Mouse (Mus musculus) embryo, embryonic 10.5 days (tissue): Measurements from ENCODE around the gene Lrr1.
A peak's percentile ranks its signal among the peaks of the same experiment; 100 is the strongest.
"Not testable (repeated sequence)": the region's sequence is repeated elsewhere in the genome, so short reads cannot be mapped to it uniquely, and the experiment has no call there.

Experiments used
- DNase-seq: peaks from one replicate; pipeline ENCODE4 v3.0.0-alpha.2; 2015; ENCODE audit warnings: low spot score

The Lrr1 gene

DNA sequence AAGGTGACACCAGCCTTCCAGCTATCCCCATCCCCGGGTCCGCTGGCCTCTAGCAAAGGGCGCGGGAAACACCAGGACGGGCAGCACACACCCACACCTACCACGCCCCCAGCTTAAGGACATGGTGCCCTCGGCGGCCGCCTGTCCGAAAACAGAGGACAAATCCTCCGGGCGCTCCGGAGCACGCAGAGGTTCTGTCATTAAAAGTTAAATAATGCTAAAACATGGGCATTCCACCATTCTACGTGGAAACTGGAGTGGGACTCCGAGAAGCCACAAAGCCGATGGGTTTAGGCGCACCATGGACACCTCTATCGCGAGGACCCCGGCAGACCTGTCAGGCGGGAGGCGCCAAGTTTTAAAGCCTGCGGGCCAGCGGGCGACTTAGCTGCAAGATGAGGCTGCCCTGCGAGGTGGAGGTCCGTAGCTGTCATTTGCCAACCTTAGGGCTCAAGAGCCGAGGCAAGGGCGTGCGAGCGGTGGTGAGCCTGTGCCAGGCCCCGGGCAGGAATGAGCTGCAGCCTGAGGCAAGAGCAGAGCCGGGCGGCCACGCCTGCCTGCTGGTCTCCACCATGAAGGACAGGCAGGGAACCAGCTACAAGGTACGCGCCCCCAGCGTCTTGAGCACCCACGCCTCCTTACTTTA, at the start of gene Lrr1:
TSS of gene Lrr1 (plus strand) at position 354 of the 646 bp plus-strand sequence.
- DNase-seq = peak; percentile 89

DNA sequence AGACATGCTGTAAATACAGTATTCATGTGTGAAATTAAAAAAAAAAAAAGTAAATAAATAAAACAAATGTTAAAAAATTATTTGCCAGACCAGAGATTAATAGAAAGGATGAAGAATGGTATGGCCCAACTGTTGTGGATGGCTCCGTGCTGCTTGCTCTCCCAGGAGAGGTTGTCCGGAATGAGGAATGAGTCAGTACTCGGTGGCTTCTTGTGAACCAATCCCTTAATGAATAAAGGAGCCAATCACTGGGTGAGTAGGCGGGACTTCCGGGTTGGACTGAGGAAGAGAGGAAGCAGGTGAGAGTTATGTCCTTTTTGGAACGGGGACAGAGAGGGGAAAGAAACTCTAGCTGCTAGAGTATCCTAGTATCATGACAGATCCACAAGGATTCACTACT, 48.7 kb upstream of the Lrr1 start:
- DNase-seq = no peak

- DNase-seq = no peak
Measured at GRCm38 (mm10) chr12:69122801-69123200, 45.8 kb upstream of the Lrr1 start.

DNA sequence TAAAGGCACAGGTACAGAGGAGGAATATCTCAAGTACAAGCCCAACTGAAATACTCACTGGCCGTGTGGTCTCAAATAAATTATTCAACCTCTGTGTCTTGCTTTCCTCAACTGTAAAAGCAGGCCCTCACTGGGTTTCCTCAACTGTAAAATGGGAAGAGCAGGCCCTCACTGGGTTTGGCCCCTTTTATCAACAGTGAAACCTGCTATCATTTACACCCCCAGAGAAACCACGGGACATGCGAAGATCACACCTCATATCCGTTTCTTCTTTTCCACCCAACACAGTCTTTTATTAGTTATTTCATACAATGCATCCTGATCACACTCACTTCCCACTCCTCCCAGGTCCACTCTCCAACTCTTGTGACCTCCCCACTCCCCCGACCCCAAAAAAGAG, 43.5 kb upstream of the Lrr1 start:
- DNase-seq = no peak

- peak; percentile 25 for DNase-seq
Measured at GRCm38 (mm10) chr12:69127170-69127569, 41.4 kb upstream of the Lrr1 start.

GRCm38 (mm10) chr12:69127626-69128025, 41.0 kb upstream of the Lrr1 start:
- no peak for DNase-seq

- DNase-seq = peak; percentile 26
Measured at GRCm38 (mm10) chr12:69129634-69130310, 38.8 kb upstream of the Lrr1 start.

DNA sequence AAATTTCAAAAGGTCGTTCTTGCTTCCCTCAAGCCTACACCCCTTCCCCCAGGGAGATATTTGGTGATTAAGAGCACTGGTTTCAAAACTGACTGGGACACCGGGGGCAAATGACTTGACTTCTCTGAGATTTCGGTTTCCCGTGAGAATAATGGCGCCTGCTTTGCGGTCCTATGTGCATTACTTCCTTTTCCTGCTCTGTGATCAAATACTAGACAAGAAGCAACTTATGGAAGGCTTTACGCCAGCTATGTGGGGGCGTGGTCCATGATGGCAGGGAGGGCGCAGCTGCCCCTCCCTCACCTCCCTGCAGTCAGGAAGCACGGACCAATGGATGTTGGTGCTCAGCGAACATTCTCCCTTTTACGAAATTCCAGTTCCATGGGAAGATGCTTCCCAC, 38.1 kb upstream of the Lrr1 start:
- DNase-seq = no peak

GRCm38 (mm10) chr12:69131267-69131666, 37.3 kb upstream of the Lrr1 start:
- DNase-seq = no peak

- peak; percentile 66 for DNase-seq
Measured at GRCm38 (mm10) chr12:69131981-69132380, 36.6 kb upstream of the Lrr1 start.

- DNase-seq = no peak
Measured at GRCm38 (mm10) chr12:69139201-69139600, 29.4 kb upstream of the Lrr1 start.

GRCm38 (mm10) chr12:69139841-69140240, 28.8 kb upstream of the Lrr1 start:
- DNase-seq = no peak

- DNase-seq = no peak
Measured at GRCm38 (mm10) chr12:69143460-69143859, 25.2 kb upstream of the Lrr1 start.

GRCm38 (mm10) chr12:69147166-69147735, 21.4 kb upstream of the Lrr1 start:
- no peak for DNase-seq

- no peak for DNase-seq
Measured at GRCm38 (mm10) chr12:69150049-69150448, 18.6 kb upstream of the Lrr1 start.

DNA sequence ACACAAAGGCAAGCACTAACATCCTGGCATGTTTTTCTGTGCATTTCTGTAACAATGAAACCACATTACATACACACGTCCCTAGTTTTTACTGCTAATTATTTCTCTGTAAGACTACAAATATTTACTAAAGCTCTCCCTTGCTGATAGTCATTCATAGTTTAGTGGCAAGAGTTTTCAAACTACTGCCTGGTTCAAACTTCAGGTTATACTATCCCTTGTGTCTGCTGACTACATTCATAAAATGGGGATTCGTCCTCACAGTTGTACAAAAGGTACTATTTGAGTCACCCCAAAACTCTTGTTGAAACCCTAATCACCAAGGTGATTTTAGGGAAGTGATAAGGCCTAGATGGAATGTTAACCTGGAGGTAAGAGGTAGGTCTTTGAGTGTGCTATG, 12.7 kb upstream of the Lrr1 start:
- no peak for DNase-seq

- no peak for DNase-seq
Measured at GRCm38 (mm10) chr12:69156436-69156835, 12.2 kb upstream of the Lrr1 start.

DNA sequence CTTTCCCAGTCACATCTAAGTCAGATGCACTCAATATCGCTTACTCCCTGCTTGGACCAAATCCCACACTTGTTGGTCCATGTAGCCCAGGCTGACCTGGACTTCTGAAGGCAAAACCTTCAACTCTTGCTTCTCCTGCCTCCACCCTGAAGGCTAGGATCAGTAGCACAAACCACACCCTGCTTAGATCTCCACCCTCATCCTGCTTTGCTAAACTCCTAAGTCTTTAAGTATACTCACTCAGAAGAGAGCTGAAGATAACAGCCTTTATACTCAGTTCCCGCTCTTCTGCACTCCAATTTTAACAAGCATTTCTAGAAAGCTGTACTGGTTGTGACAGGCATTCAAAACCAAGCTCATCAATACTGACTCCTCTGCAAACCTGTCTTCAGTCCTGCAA, 11.5 kb upstream of the Lrr1 start:
- DNase-seq = no peak

- DNase-seq = peak; percentile 40
Measured at GRCm38 (mm10) chr12:69158366-69158764, 10.2 kb upstream of the Lrr1 start.

DNA sequence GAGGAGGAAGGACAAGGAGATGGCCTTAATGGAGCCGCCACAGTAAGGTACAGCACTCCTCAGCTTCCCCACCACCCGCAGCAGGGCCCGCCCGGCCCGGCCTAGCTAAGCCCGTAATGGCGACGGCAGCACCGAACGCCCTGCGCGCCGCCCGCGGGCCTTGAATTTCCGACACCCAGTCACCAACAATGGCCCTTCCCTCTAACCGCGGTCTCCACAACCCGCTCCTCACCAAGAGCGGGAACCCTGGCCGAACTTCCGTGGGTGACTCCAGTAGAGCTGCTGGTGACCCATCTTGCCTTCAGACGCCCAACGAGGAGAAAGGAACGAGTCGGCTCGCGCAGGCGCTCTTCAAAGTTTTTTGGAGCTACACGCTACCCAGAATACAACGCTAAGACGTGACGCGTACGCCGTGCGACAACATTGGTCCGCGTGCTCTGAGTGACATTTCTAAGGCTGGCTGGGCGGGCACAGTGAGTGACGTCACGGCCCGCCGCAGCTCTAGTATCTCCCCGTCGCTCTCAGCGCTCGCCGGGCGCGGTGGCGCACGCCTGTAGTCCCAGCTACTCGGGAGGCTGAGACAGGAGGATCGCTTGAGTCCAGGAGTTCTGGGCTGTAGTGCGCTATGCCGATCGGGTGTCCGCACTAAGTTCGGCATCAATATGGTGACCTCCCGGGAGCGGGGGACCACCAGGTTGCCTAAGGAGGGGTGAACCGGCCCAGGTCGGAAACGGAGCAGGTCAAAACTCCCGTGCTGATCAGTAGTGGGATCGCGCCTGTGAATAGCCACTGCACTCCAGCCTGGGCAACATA, 9.6 kb upstream of the Lrr1 start, which contains the start of gene Rps29:
TSS of gene Rps29 (minus strand) at position 422 of the 813 bp plus-strand sequence.
- peak; percentile 100 for DNase-seq

DNA sequence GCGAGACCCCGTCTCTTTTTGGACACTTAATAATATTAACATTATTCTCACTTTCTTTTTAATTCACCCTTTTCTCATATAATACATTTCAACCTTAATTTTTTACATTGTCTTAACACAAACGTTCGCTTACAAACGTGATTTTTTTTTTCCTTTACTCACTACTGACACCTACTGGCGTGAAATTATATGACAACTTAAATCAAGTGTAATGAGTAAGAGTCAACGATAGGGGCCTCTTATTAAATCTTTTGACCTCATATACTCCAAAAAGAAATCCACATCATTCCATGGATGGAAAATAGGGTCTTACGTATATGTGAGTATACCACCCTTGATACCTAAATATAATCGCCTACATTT, 9.1 kb upstream of the Lrr1 start:
- peak; percentile 91 for DNase-seq

DNA sequence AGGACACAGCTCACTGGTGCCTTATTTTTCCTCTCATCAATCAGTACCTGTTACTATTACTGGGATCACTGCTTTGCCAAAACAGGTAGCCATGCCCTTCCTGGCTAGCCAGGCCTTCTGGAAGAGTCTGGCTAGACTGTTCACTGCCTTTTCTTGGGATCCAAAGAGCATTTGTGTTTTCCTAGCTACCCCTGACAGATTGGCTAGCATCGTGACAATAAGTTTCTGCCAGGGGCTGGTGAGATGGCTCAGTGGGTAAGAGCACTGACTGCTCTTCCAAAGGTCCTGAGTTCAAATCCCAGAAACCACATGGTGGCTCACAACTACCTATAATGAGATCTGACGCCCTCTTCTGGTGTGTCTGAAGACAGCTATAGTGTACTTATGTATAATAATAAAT, 7.9 kb upstream of the Lrr1 start:
- DNase-seq = not testable (repeated sequence)

GRCm38 (mm10) chr12:69163586-69163985, 5.0 kb upstream of the Lrr1 start:
- DNase-seq = not testable (repeated sequence)
